Mouse (Mus musculus) hindbrain, embryonic 10.5 days (tissue): ENCODE data around the gene Fbn1. TPM values are rescaled to one million over a fixed set of nuclear protein-coding genes. Genes with fewer than 3 reads are reported as not detected.

Source experiments
- DNase-seq: peaks from one replicate; pipeline ENCODE4 v3.0.0-alpha.2; 2017; ENCODE audit warnings: low spot score
- H3K27ac ChIP-seq: fragments of 300-500 bp; sonication (generic); 2 replicates; pipeline ENCODE4 v1.5.1; 2016; ENCODE audit warnings: mild to moderate bottlenecking, moderate library complexity
- H3K27me3 ChIP-seq: fragments of 300-500 bp; sonication (generic); 2 replicates; pipeline ENCODE4 v1.6.1; 2016; ENCODE audit warnings: mild to moderate bottlenecking; ENCODE audit not compliant: poor library complexity, insufficient read depth, severe bottlenecking
- H3K36me3 ChIP-seq: fragments of 300-500 bp; sonication (generic); 2 replicates; pipeline ENCODE4 v1.6.1; 2016; ENCODE audit warnings: mild to moderate bottlenecking, moderate library complexity
- H3K4me1 ChIP-seq: fragments of 300-500 bp; sonication (generic); replicated peaks from 2 replicates; pipeline ENCODE4 v1.6.1; 2016; ENCODE audit warnings: mild to moderate bottlenecking
- H3K4me3 ChIP-seq: fragments of 300-500 bp; sonication (generic); 2 replicates; pipeline ENCODE4 v1.5.1; 2016; ENCODE audit warnings: mild to moderate bottlenecking, moderate library complexity
- H3K9me3 ChIP-seq: fragments of 300-500 bp; sonication (generic); 2 replicates; pipeline ENCODE4 v1.6.1; 2016; ENCODE audit warnings: mild to moderate bottlenecking, moderate library complexity
- whole genome bisulfite sequencing: fragments of 180-500 bp; shearing (Covaris S2); methylation state at CpG from one replicate; pipeline ENCODE4 v1.1.7; 2016; 5-methylcytosine and 5-hydroxymethylcytosine counted together
- polyA plus RNA-seq: library from polyadenylated mRNA; unstranded; fragments of >200 nt; fragmentation: Nextera tagmentation; extraction: Ambion mirVana; gene quantifications from 2 replicates; pipeline ENCODE4 v1.2.1, GENCODE M21; 2016

The Fbn1 gene
- polyA plus RNA-seq, 1 experiment from 2014 or later = 7.0 TPM

- Histone ChIP-seq H3K4me3 (no peak overlapping the region), H3K9me3 (no peaks in the 10 kb centered on the region), H3K27ac (no peak overlapping the region), H3K27me3 (no peaks in the 10 kb centered on the region), H3K4me1 (no peaks in the 10 kb centered on the region), H3K36me3 (no peaks in the 10 kb centered on the region)
- no peak for DNase-seq
- 84% methylated on average over 2 of the region's 2 CpGs for WGBS
Measured at GRCm38 (mm10) chr2:125494291-125494690, 13.5 kb downstream of the Fbn1 start.

GRCm38 (mm10) chr2:125492050-125492900, 15.5 kb downstream of the Fbn1 start:
- 81% methylated on average over 15 of the region's 15 CpGs for WGBS
- no peak for DNase-seq

GRCm38 (mm10) chr2:125489979-125490378, 17.8 kb downstream of the Fbn1 start:
- WGBS = 94% methylated on average over 1 of the region's 1 CpGs
- no peak for DNase-seq
- H3K4me1 ChIP-seq = no peaks in the 10 kb centered on the region

More at GRCm38 (mm10) chr2:125492050-125492900, 15.5 kb downstream of the Fbn1 start:
- H3K27ac ChIP-seq = no peak overlapping the region
- no peaks in the 10 kb centered on the region for H3K27me3 ChIP-seq
- H3K4me1 ChIP-seq = no peaks in the 10 kb centered on the region
- H3K9me3 ChIP-seq = no peaks in the 10 kb centered on the region
- no peak overlapping the region for H3K4me3 ChIP-seq
- H3K36me3 ChIP-seq = no peaks in the 10 kb centered on the region

GRCm38 (mm10) chr2:125484910-125485309, 22.9 kb downstream of the Fbn1 start:
- Histone ChIP-seq H3K9me3 (no peaks in the 10 kb centered on the region), H3K27ac (no peak overlapping the region), H3K27me3 (no peaks in the 10 kb centered on the region), H3K36me3 (no peaks in the 10 kb centered on the region), H3K4me1 (no peaks in the 10 kb centered on the region), H3K4me3 (no peak overlapping the region)
- WGBS = 81% methylated on average over 9 of the region's 9 CpGs
- DNase-seq = no peak

More at GRCm38 (mm10) chr2:125489979-125490378, 17.8 kb downstream of the Fbn1 start:
- H3K4me3 ChIP-seq = no peak overlapping the region
- no peaks in the 10 kb centered on the region for H3K36me3 ChIP-seq
- H3K27me3 ChIP-seq = no peaks in the 10 kb centered on the region
- no peaks in the 10 kb centered on the region for H3K9me3 ChIP-seq
- H3K27ac ChIP-seq = no peak overlapping the region

GRCm38 (mm10) chr2:125484164-125484563, 23.6 kb downstream of the Fbn1 start:
- H3K4me3 ChIP-seq = no peak overlapping the region
- DNase-seq = no peak
- H3K4me1 ChIP-seq = no peaks in the 10 kb centered on the region
- H3K36me3 ChIP-seq = no peaks in the 10 kb centered on the region
- H3K27me3 ChIP-seq = no peaks in the 10 kb centered on the region
- no peak overlapping the region for H3K27ac ChIP-seq
- no peaks in the 10 kb centered on the region for H3K9me3 ChIP-seq

GRCm38 (mm10) chr2:125481531-125482317, 26.1 kb downstream of the Fbn1 start:
- H3K9me3 ChIP-seq = no peaks in the 10 kb centered on the region
- H3K36me3 ChIP-seq = no peaks in the 10 kb centered on the region
- H3K27me3 ChIP-seq = no peaks in the 10 kb centered on the region
- no peak overlapping the region for H3K27ac ChIP-seq
- 90% methylated on average over 9 of the region's 9 CpGs for WGBS
- DNase-seq = no peak
- no peak overlapping the region for H3K4me3 ChIP-seq
- no peaks in the 10 kb centered on the region for H3K4me1 ChIP-seq

GRCm38 (mm10) chr2:125481116-125481515, 26.7 kb downstream of the Fbn1 start:
- H3K27me3 ChIP-seq = no peaks in the 10 kb centered on the region
- no peak overlapping the region for H3K27ac ChIP-seq
- WGBS = 94% methylated on average over 4 of the region's 4 CpGs
- H3K4me3 ChIP-seq = no peak overlapping the region
- no peaks in the 10 kb centered on the region for H3K36me3 ChIP-seq
- no peaks in the 10 kb centered on the region for H3K4me1 ChIP-seq
- no peaks in the 10 kb centered on the region for H3K9me3 ChIP-seq
- no peak for DNase-seq

GRCm38 (mm10) chr2:125480057-125480456, 27.7 kb downstream of the Fbn1 start:
- DNase-seq = no peak
- H3K36me3 ChIP-seq = no peaks in the 10 kb centered on the region
- WGBS = 84% methylated on average over 5 of the region's 5 CpGs

GRCm38 (mm10) chr2:125478705-125479104, 29.1 kb downstream of the Fbn1 start:
- Histone ChIP-seq H3K9me3 (no peaks in the 10 kb centered on the region), H3K4me1 (no peaks in the 10 kb centered on the region), H3K27ac (no peak overlapping the region), H3K4me3 (no peak overlapping the region), H3K27me3 (no peaks in the 10 kb centered on the region), H3K36me3 (no peaks in the 10 kb centered on the region)
- WGBS = 83% methylated on average over 4 of the region's 4 CpGs
- DNase-seq = no peak

More at GRCm38 (mm10) chr2:125480057-125480456, 27.7 kb downstream of the Fbn1 start:
- no peaks in the 10 kb centered on the region for H3K9me3 ChIP-seq
- no peak overlapping the region for H3K27ac ChIP-seq
- H3K4me1 ChIP-seq = no peaks in the 10 kb centered on the region
- no peak overlapping the region for H3K4me3 ChIP-seq
- H3K27me3 ChIP-seq = no peaks in the 10 kb centered on the region

- no peaks in the 10 kb centered on the region for H3K9me3 ChIP-seq
- no peaks in the 10 kb centered on the region for H3K27me3 ChIP-seq
- no peak for DNase-seq
- no peak overlapping the region for H3K27ac ChIP-seq
- no peaks in the 10 kb centered on the region for H3K36me3 ChIP-seq
- 83% methylated on average over 3 of the region's 3 CpGs for WGBS
- no peaks in the 10 kb centered on the region for H3K4me1 ChIP-seq
- H3K4me3 ChIP-seq = no peak overlapping the region
Measured at GRCm38 (mm10) chr2:125477367-125477766, 30.4 kb downstream of the Fbn1 start.

- Histone ChIP-seq H3K9me3 (no peaks in the 10 kb centered on the region), H3K4me1 (no peaks in the 10 kb centered on the region), H3K27me3 (no peaks in the 10 kb centered on the region), H3K4me3 (no peak overlapping the region), H3K36me3 (no peaks in the 10 kb centered on the region), H3K27ac (no peak overlapping the region)
- WGBS = 84% methylated on average over 3 of the region's 3 CpGs
- no peak for DNase-seq
Measured at GRCm38 (mm10) chr2:125476231-125476630, 31.6 kb downstream of the Fbn1 start.

GRCm38 (mm10) chr2:125474690-125475089, 33.1 kb downstream of the Fbn1 start:
- H3K4me3 ChIP-seq = no peak overlapping the region
- H3K27me3 ChIP-seq = no peaks in the 10 kb centered on the region
- H3K9me3 ChIP-seq = no peaks in the 10 kb centered on the region
- no peak overlapping the region for H3K27ac ChIP-seq
- H3K4me1 ChIP-seq = no peaks in the 10 kb centered on the region
- 76% methylated on average over 5 of the region's 5 CpGs for WGBS
- DNase-seq = no peak
- H3K36me3 ChIP-seq = no peaks in the 10 kb centered on the region

GRCm38 (mm10) chr2:125473228-125473627, 34.6 kb downstream of the Fbn1 start:
- no peak for DNase-seq
- Histone ChIP-seq H3K9me3 (no peaks in the 10 kb centered on the region), H3K27me3 (no peaks in the 10 kb centered on the region), H3K4me1 (no peaks in the 10 kb centered on the region), H3K4me3 (no peak overlapping the region), H3K36me3 (0 out of 2 replicates have a peak, but pooled peaks cover 4% of the 10 kb centered on the region), H3K27ac (no peak overlapping the region)
- WGBS = 85% methylated on average over 2 of the region's 2 CpGs
